Mouse (Mus musculus) MEL (cell line): ENCODE results near the gene Ttll4. TPM values are rescaled to one million over a fixed set of nuclear protein-coding genes. Genes with fewer than 3 reads are reported as not detected.

ENCODE experiments used
- DNase-seq: peaks from one replicate; pipeline ENCODE4 v3.0.0; 2011; ENCODE audit warnings: low read depth, low spot score
- H3K27ac ChIP-seq: 2 replicates; pipeline ENCODE4 v1.5.1; 2012; ENCODE audit warnings: low read depth, mild to moderate bottlenecking, control low read depth, low read length, moderate library complexity; ENCODE audit not compliant: control insufficient read depth
- H3K27me3 ChIP-seq, 2 experiments: fragments of 150-350 bp in 1 of 2; sonication (generic) in 1 of 2; 2 replicates each; pipeline ENCODE4 v1.6.1; 2012; ENCODE audit warnings: low read length in 2 of 2, mild to moderate bottlenecking in 2 of 2, improper control_type of control experiment in 1 of 2, moderate library complexity in 1 of 2; ENCODE audit not compliant: insufficient read depth in 2 of 2, control insufficient read depth in 1 of 2
- H3K36me3 ChIP-seq, 2 experiments: 2 replicates each; pipeline ENCODE4 v1.6.1; 2012 to 2014; ENCODE audit warnings: low read length in 2 of 2, improper control_type of control experiment in 1 of 2, inconsistent platforms in 1 of 2, mild to moderate bottlenecking in 1 of 2; ENCODE audit not compliant: insufficient read depth in 2 of 2, control insufficient read depth in 1 of 2
- H3K4me1 ChIP-seq, 2 experiments: fragments of 150-350 bp in 1 of 2; sonication (generic) in 1 of 2; 2 replicates each; pipeline ENCODE4 v1.6.1; 2012; ENCODE audit warnings: low read length in 2 of 2, improper control_type of control experiment in 1 of 2, mild to moderate bottlenecking in 1 of 2; ENCODE audit not compliant: insufficient read depth in 2 of 2, control insufficient read depth in 1 of 2
- H3K4me3 ChIP-seq, 2 experiments: fragments of 150-350 bp in 1 of 2; sonication (generic) in 1 of 2; 2 replicates each; pipeline ENCODE4 v1.5.1; 2012; ENCODE audit warnings: low read depth in 2 of 2, low read length in 2 of 2, mild to moderate bottlenecking in 2 of 2, moderate library complexity in 2 of 2, control low read depth in 1 of 2, improper control_type of control experiment in 1 of 2; ENCODE audit not compliant: control insufficient read depth in 1 of 2, insufficient read depth in 1 of 2
- H3K79me2 ChIP-seq: 2 replicates; pipeline ENCODE4 v1.6.1; 2012; ENCODE audit warnings: mild to moderate bottlenecking, low read length, moderate library complexity; ENCODE audit not compliant: control insufficient read depth, poor library complexity, insufficient read depth
- H3K9ac ChIP-seq: 2 replicates; pipeline ENCODE4 v1.6.1; 2012; ENCODE audit warnings: low read depth, mild to moderate bottlenecking, control low read depth, low read length, moderate library complexity; ENCODE audit not compliant: control insufficient read depth, poor library complexity, severe bottlenecking
- H3K9me3 ChIP-seq: fragments of 150-350 bp; sonication (generic); replicated peaks from 2 replicates; pipeline ENCODE4 v1.6.1; 2012; ENCODE audit warnings: mild to moderate bottlenecking, low read length, improper control_type of control experiment, moderate library complexity; ENCODE audit not compliant: insufficient read depth
- BHLHE40 ChIP-seq: IDR thresholded peaks from 2 replicates; pipeline ENCODE4 v1.6.1; 2012; ENCODE audit warnings: low read depth, mild to moderate bottlenecking, inconsistent platforms, low read length, improper control_type of control experiment, borderline replicate concordance
- CTCF ChIP-seq, 3 experiments: IDR thresholded peaks in 2 of 3; conservative IDR thresholded peaks in 1 of 3; 2 replicates each; pipeline ENCODE4 v1.5.1; 2011 to 2012; ENCODE audit warnings: low read length in 3 of 3, low read depth in 2 of 3, mild to moderate bottlenecking in 2 of 3, improper control_type of control experiment in 1 of 3, inconsistent platforms in 1 of 3, mixed read lengths in 1 of 3, moderate library complexity in 1 of 3; ENCODE audit not compliant: control insufficient read depth in 1 of 3, insufficient read depth in 1 of 3, poor library complexity in 1 of 3, severe bottlenecking in 1 of 3
- E2F4 ChIP-seq: IDR thresholded peaks from 2 replicates; pipeline ENCODE4 v1.6.1; 2011; ENCODE audit warnings: low read depth, low read length, improper control_type of control experiment, borderline replicate concordance
- ELF1 ChIP-seq: IDR thresholded peaks from 2 replicates; pipeline ENCODE4 v1.6.1; 2014; ENCODE audit warnings: low read depth, mild to moderate bottlenecking, inconsistent platforms, low read length, improper control_type of control experiment, moderate library complexity
- EP300 ChIP-seq, 2 experiments: IDR thresholded peaks; 2 replicates each; pipeline ENCODE4 v1.6.1; 2011; ENCODE audit warnings: improper control_type of control experiment in 2 of 2, low read length in 2 of 2, low read depth in 1 of 2, mild to moderate bottlenecking in 1 of 2
- GABPA ChIP-seq: IDR thresholded peaks from 2 replicates; pipeline ENCODE4 v1.6.1; 2012; ENCODE audit warnings: low read depth, mild to moderate bottlenecking, inconsistent platforms, low read length, improper control_type of control experiment, moderate library complexity
- GATA1 ChIP-seq: IDR thresholded peaks from 2 replicates; pipeline ENCODE4 v1.6.1; 2011; ENCODE audit warnings: low read depth, low read length, improper control_type of control experiment
- JUND ChIP-seq: IDR thresholded peaks from 2 replicates; pipeline ENCODE4 v1.6.1; 2011; ENCODE audit warnings: low read depth, mild to moderate bottlenecking, improper control_type of control experiment, low read length
- MAFK ChIP-seq: IDR thresholded peaks from 2 replicates; pipeline ENCODE4 v1.6.1; 2011; ENCODE audit warnings: low read depth, mild to moderate bottlenecking, low read length, improper control_type of control experiment, borderline replicate concordance
- MAX ChIP-seq: IDR thresholded peaks from 2 replicates; pipeline ENCODE4 v1.6.1; 2011; ENCODE audit warnings: low read length, improper control_type of control experiment
- MYB ChIP-seq: IDR thresholded peaks from 2 replicates; pipeline ENCODE4 v1.6.1; 2011; ENCODE audit warnings: mild to moderate bottlenecking, low read depth, low read length, improper control_type of control experiment
- MYC ChIP-seq: IDR thresholded peaks from 2 replicates; pipeline ENCODE4 v1.6.1; 2011; ENCODE audit warnings: low read depth, mild to moderate bottlenecking, low read length, improper control_type of control experiment, moderate library complexity
- NELFE ChIP-seq: IDR thresholded peaks from 2 replicates; pipeline ENCODE4 v1.6.1; 2011; ENCODE audit warnings: low read depth, low read length, improper control_type of control experiment
- NRF1 ChIP-seq: IDR thresholded peaks from 2 replicates; pipeline ENCODE4 v1.6.1; 2014; ENCODE audit warnings: low read depth, mild to moderate bottlenecking, inconsistent platforms, low read length, improper control_type of control experiment, moderate library complexity; ENCODE audit not compliant: poor library complexity, insufficient read depth, severe bottlenecking
- POLR2A ChIP-seq, 2 experiments: IDR thresholded peaks; 2 replicates each; pipeline ENCODE4 v1.6.1; 2011 to 2012; ENCODE audit warnings: low read length in 2 of 2, mild to moderate bottlenecking in 2 of 2, control low read depth in 1 of 2, improper control_type of control experiment in 1 of 2, low read depth in 1 of 2, moderate library complexity in 1 of 2; ENCODE audit not compliant: control insufficient read depth in 1 of 2, insufficient read depth in 1 of 2, poor library complexity in 1 of 2
- POLR2AphosphoS2 ChIP-seq: IDR thresholded peaks from 2 replicates; pipeline ENCODE4 v1.6.1; 2011; ENCODE audit warnings: low read length, improper control_type of control experiment
- POLR2AphosphoS5 ChIP-seq: IDR thresholded peaks from 2 replicates; pipeline ENCODE4 v1.6.1; 2012; ENCODE audit warnings: low read depth, borderline replicate concordance, mild to moderate bottlenecking, inconsistent platforms, low read length, moderate library complexity, mixed read lengths
- RCOR1 ChIP-seq: IDR thresholded peaks from 2 replicates; pipeline ENCODE4 v1.6.1; 2012; ENCODE audit warnings: low read depth, mild to moderate bottlenecking, inconsistent platforms, low read length, improper control_type of control experiment
- TBP ChIP-seq: IDR thresholded peaks from 2 replicates; pipeline ENCODE4 v1.8.0; 2011; ENCODE audit warnings: low read depth, low read length, improper control_type of control experiment
- TCF12 ChIP-seq: IDR thresholded peaks from 2 replicates; pipeline ENCODE4 v1.6.1; 2014; ENCODE audit warnings: low read depth, mild to moderate bottlenecking, inconsistent platforms, low read length, improper control_type of control experiment, moderate library complexity
- UBTF ChIP-seq: IDR thresholded peaks from 2 replicates; pipeline ENCODE4 v1.6.1; 2012; ENCODE audit warnings: low read depth, mild to moderate bottlenecking, inconsistent platforms, low read length, improper control_type of control experiment, moderate library complexity, borderline replicate concordance; ENCODE audit not compliant: insufficient read depth
- USF1 ChIP-seq: IDR thresholded peaks from 2 replicates; pipeline ENCODE4 v1.6.1; 2014; ENCODE audit warnings: low read depth, mild to moderate bottlenecking, inconsistent platforms, low read length, improper control_type of control experiment, moderate library complexity
- USF2 ChIP-seq, 2 experiments: IDR thresholded peaks; 2 replicates each; pipeline ENCODE4 v1.6.1; 2011 to 2012; ENCODE audit warnings: improper control_type of control experiment in 2 of 2, low read length in 2 of 2, borderline replicate concordance in 1 of 2, inconsistent platforms in 1 of 2, low read depth in 1 of 2, mild to moderate bottlenecking in 1 of 2; ENCODE audit not compliant: insufficient read depth in 1 of 2
- ZKSCAN1 ChIP-seq: IDR thresholded peaks from 2 replicates; pipeline ENCODE4 v1.6.1; 2012; ENCODE audit warnings: low read depth, mild to moderate bottlenecking, inconsistent platforms, low read length, improper control_type of control experiment, moderate library complexity
- polyA plus RNA-seq, 2 experiments: library from polyadenylated mRNA; stranded (reverse) in 1 of 2; unstranded in 1 of 2; fragments of >175 nt in 1 of 2; fragments of >200 nt in 1 of 2; gene quantifications; 2 replicates each; pipeline versions ENCODE4 v1.2.1 to v1.2.4; 2012; ENCODE audit warnings: low replicate concordance in 2 of 2, low read depth in 1 of 2; ENCODE audit not compliant: insufficient read length in 2 of 2, insufficient read depth in 1 of 2, missing spikeins in 1 of 2
- total RNA-seq: library from RNA; depleted of rRNA; stranded (reverse); fragments of 300-350 nt; gene quantifications from 2 replicates; pipeline ENCODE4 v1.2.3, GENCODE M21; 2012

Gene Ttll4
- total and polyA plus RNA-seq, 3 experiments: 27.8 to 85.9 TPM; not detected in 1

DNA sequence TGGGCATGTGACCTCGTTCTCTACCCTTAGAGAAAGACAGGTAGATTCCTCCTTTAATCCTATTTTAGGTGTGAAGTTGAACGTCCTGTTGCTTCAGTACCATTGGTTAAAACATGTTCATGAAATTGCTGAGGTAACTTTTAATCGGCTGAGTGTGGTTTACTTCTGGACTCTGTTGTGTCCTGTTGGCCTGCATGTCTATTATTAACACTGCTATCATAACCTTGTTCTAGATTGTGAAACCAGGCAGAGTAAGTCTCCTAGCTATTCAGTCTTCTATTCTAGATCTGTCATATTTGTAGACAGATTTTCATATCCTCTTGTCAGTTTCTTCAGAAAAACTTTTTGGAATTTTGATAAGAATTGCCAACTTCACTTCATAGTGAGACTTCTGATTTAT is 6.8 kb downstream of the Ttll4 start:
- peaks cover 28% of the 10 kb centered on the region for H3K79me2 ChIP-seq
- no peak overlapping the region for H3K4me3 ChIP-seq
- peaks cover 0 to 4% of the 10 kb centered on the region in 2 experiments for H3K4me1 ChIP-seq
- TF ChIP-seq ZKSCAN1 (no peak), JUND (no peak), TBP (no peak), MAX (no peak), USF1 (no peak), NRF1 (no peak), POLR2A (IDR thresholded peaks at IDR 0.05; ENCODE audit: control insufficient read depth in 1 of 2, insufficient read depth in 1 of 2, low read depth in 1 of 2, low read length in 2 of 2, poor library complexity in 1 of 2) (no peak)
- peaks cover 12 to 13% of the 10 kb centered on the region in 2 experiments for H3K36me3 ChIP-seq
- no peaks in the 10 kb centered on the region for H3K9me3 ChIP-seq
- H3K27ac ChIP-seq: no peak overlapping the region
- DNase-seq: no peak
- H3K27me3 ChIP-seq: no peaks in the 10 kb centered on the region
- H3K9ac ChIP-seq: no peak overlapping the region

DNA sequence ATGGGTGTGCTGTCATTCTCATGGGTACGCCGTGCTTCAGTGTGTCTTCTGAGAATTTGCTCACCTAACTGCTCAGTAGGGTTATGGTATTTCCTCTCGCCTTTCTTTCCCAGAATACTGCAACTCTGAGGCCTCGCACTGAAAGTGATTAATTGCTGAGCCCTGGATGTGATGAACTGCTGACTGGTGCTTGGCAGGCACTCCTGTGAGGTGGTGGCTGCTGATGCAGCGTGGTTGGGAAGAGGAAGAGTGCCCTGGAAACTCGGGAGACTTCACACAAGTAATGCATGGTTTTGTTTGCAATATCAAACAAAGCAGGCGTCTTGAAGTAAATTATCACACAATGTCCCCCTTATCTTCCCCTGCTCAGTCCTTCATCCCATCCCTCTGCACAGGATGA is 11.2 kb downstream of the Ttll4 start:
- Histone ChIP-seq H3K4me3 (no peak overlapping the region), H3K9ac (no peak overlapping the region), H3K27ac (no peak overlapping the region)

DNA sequence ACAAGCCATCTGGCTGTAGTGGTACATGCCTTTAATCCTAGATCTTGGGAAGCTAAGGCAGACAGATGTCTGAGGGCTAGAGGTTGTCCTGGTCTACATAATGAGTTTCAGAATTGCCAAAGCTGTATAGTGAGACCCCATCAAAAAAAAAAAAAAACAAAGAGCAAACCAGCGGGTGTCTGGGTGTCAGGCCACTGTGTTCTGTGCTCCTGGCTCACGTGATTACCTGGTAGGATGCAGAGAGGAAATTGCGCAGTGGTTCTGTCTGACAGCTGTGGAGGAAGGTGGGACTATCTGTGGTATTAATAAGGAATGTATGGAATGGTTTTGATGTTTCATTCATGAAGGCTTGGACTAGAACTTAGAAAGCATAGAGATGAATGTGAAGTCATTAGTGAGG is 15.3 kb downstream of the Ttll4 start:
- Histone ChIP-seq H3K9ac (no peak overlapping the region), H3K4me3 (no peak overlapping the region), H3K4me1 (no peaks in the 10 kb centered on the region), H3K27ac (no peak overlapping the region), H3K9me3 (no peaks in the 10 kb centered on the region), H3K79me2 (peaks cover 1% of the 10 kb centered on the region; the same call in 1 of the 2 replicates), H3K27me3 (no peaks in the 10 kb centered on the region), H3K36me3 (peaks cover 0 to 24% of the 10 kb centered on the region in 2 experiments; a peak in 2 of 4 replicates)
- TF ChIP-seq USF2 (IDR thresholded peaks at IDR 0.05; ENCODE audit: borderline replicate concordance in 1 of 2, insufficient read depth in 1 of 2, low read depth in 1 of 2, low read length in 2 of 2) (no peak), MAFK (no peak), MYC (no peak), TCF12 (no peak), POLR2AphosphoS2 (no peak), UBTF (no peak), POLR2AphosphoS5 (no peak), MAX (no peak), GATA1 (no peak), GABPA (no peak), ELF1 (no peak), E2F4 (no peak), EP300 (IDR thresholded peaks at IDR 0.05; ENCODE audit: low read depth in 1 of 2, low read length in 2 of 2) (no peak)
- DNase-seq: no peak

More for the DNA sequence above, 11.2 kb downstream of the Ttll4 start:
- H3K4me1 ChIP-seq: no peaks in the 10 kb centered on the region
- DNase-seq: no peak
- no peaks in the 10 kb centered on the region for H3K27me3 ChIP-seq
- TF ChIP-seq NELFE (no peak), UBTF (no peak), EP300 (IDR thresholded peaks at IDR 0.05; ENCODE audit: low read depth in 1 of 2, low read length in 2 of 2) (no peak), RCOR1 (no peak), CTCF (IDR thresholded peaks at IDR 0.05 in 2 of 3, conservative IDR thresholded peaks at IDR 0.05 in 1 of 3; ENCODE audit: control insufficient read depth in 1 of 3, insufficient read depth in 1 of 3, low read depth in 2 of 3, low read length in 3 of 3, poor library complexity in 1 of 3, severe bottlenecking in 1 of 3) (no peak), MAX (no peak), MYB (no peak), E2F4 (no peak), USF1 (no peak), MYC (no peak), BHLHE40 (no peak), GABPA (no peak)
- TF ChIP-seq, all 39 proteins: peak for 0
- H3K36me3 ChIP-seq: peaks cover 2 to 13% of the 10 kb centered on the region in 2 experiments; a peak in 2 of 4 replicates
- no peaks in the 10 kb centered on the region for H3K9me3 ChIP-seq
- peaks cover 7% of the 10 kb centered on the region; the same call in 1 of the 2 replicates for H3K79me2 ChIP-seq
